Mouse (Mus musculus): ENCODE data around the gene Acaa1b. TPM values are rescaled to one million over a fixed set of nuclear protein-coding genes. Genes with fewer than 3 reads are reported as not detected.

Acaa1b gene
- total RNA-seq, 4 experiments from 2014 or later: 0.72 to 1.3 (median 0.81) TPM

Other genes starting within 250 kb of the Acaa1b start
- gene Ctdspl, start 230.6 kb downstream of the Acaa1b start, total RNA-seq (2022): 1 to 10 TPM; 2.0 to 4.7 (median 3.1) TPM
- gene Vill, start 104.3 kb downstream of the Acaa1b start, total RNA-seq (2022): under 1 TPM; 0.22 to 0.54 (median 0.37) TPM
- 1 to 10 TPM; 4.2 to 7.8 (median 6.3) TPM for gene Plcd1, start 63.6 kb downstream of the Acaa1b start, total RNA-seq (2022)
- not detected for gene Dlec1, start 54.6 kb downstream of the Acaa1b start, total RNA-seq (2022)
- not detected for gene Gm47289, start 2.1 kb upstream of the Acaa1b start, total RNA-seq (2022)
- gene Slc22a13, start 52.0 kb upstream of the Acaa1b start, total RNA-seq (2022): not detected
- 10 to 100 TPM; 66.1 to 80.3 (median 73.0) TPM for gene Oxsr1, start 165.3 kb upstream of the Acaa1b start, total RNA-seq (2022)
- gene Acaa1a, start 182.6 kb upstream of the Acaa1b start, total RNA-seq (2022): 10 to 100 TPM; 35.9 to 42.5 (median 39.9) TPM
- gene Myd88, start 184.3 kb upstream of the Acaa1b start, total RNA-seq (2022): 1 to 10 TPM; 2.7 to 4.1 (median 3.9) TPM
- gene Xylb, start 200.3 kb upstream of the Acaa1b start, total RNA-seq (2022): under 1 TPM in 2 of 4 experiments, not detected in 2; 0.07 to 0.11 TPM
- not detected for gene Slc22a14, start 208.5 kb upstream of the Acaa1b start, total RNA-seq (2022)
- gene Acvr2b, start 245.0 kb upstream of the Acaa1b start, total RNA-seq (2022): 10 to 100 TPM; 17.1 to 18.9 (median 18.7) TPM

All from gastrocnemius, adult 8-10 months (tissue).